Mouse (Mus musculus): ENCODE data around the gene Ier5. TPM values are rescaled to one million over a fixed set of nuclear protein-coding genes. Genes with fewer than 3 reads are reported as not detected.
A peak's percentile ranks its signal among the peaks of the same experiment; 100 is the strongest.

The Ier5 gene
- total and polyA plus RNA-seq, 3 experiments, result 9.8 to 16.8 (median 12.5) TPM

DNA sequence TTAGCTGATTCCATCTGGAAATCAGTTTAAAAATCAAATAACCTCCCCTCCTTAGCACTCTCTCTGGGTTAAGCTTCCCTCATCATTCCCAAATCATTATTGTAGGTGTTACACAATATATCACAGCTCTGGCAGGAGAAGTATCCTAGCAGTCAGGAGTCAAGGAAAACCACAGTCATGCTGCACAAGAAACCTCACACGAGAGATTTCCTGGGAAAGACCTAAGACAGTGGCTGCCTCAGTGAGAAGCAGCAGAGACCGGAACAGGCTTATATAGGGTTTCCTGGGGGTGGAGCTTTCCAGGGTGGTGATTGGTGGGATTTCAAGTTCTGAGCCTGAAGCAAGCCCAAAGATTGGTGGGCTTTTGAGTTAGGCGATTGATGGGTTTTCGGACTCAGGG, 11.4 kb downstream of the Ier5 start:
- no peak overlapping the region for H3K4me3 ChIP-seq
- WGBS, result 89% methylated on average over 4 of the region's 4 CpGs
- no peak overlapping the region for H3K27ac ChIP-seq
- no peaks in the 10 kb centered on the region for H3K27me3 ChIP-seq (ENCODE audit: control insufficient read depth, insufficient read depth, low read length)
- no peak for TF ChIP-seq CTCF (IDR thresholded peaks at IDR 0.05)
- TF ChIP-seq POLR2A (IDR thresholded peaks at IDR 0.05; ENCODE audit: insufficient read depth, low read depth, low read length), result no peak
- TF ChIP-seq EP300 (IDR thresholded peaks at IDR 0.05; ENCODE audit: insufficient read depth, low read depth, low read length), result no peak
- intact Hi-C loops (cut with DNase I), result no loop called here
- peaks cover 27% of the 10 kb centered on the region for H3K4me1 ChIP-seq (ENCODE audit: control insufficient read depth, insufficient read depth, low read length)
- DNase-seq, result no peak
- H3K79me2 ChIP-seq (replicated peaks; ENCODE audit: control insufficient read depth, insufficient read depth, low read length), result no peaks in the 10 kb centered on the region
- H3K9ac ChIP-seq (ENCODE audit: low read depth, low read length), result no peak overlapping the region
- peaks cover 4% of the 10 kb centered on the region; the same call in 1 of the 2 replicates for H3K36me3 ChIP-seq (ENCODE audit: control insufficient read depth, insufficient read depth, low read length)

DNA sequence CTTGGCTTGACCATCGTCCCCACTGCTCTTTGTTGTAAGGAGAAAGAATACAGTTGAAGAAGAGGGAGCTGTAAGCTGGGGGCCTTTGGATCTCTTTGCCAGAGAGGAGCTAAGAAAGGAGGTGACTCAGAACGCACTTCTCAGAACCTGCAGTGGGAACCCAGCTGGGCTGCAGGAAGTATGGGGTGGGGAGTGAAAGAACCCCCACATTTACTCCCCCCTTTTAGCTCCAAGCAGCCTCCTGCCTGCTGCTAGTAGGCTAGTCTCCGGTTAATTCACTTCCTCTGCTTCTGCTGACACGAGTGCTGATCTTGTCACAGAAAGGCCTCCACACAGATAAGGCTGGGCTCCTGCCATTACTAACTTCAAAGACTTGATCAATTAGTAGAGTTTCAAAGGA, 12.5 kb downstream of the Ier5 start:
- Histone ChIP-seq H3K27ac (peak overlapping the region; percentile 61), H3K36me3 (ENCODE audit: control insufficient read depth, insufficient read depth, low read length) (peaks cover 3% of the 10 kb centered on the region; the same call in 1 of the 2 replicates), H3K4me1 (ENCODE audit: control insufficient read depth, insufficient read depth, low read length) (peaks cover 24% of the 10 kb centered on the region), H3K27me3 (ENCODE audit: control insufficient read depth, insufficient read depth, low read length) (no peaks in the 10 kb centered on the region), H3K79me2 (replicated peaks; ENCODE audit: control insufficient read depth, insufficient read depth, low read length) (no peaks in the 10 kb centered on the region), H3K9ac (ENCODE audit: low read depth, low read length) (no peak overlapping the region), H3K4me3 (no peak overlapping the region)
- TF ChIP-seq EP300 (IDR thresholded peaks at IDR 0.05; ENCODE audit: insufficient read depth, low read depth, low read length) (no peak), CTCF (IDR thresholded peaks at IDR 0.05) (no peak), POLR2A (IDR thresholded peaks at IDR 0.05; ENCODE audit: insufficient read depth, low read depth, low read length) (no peak)
- WGBS, result 30% methylated on average over 4 of the region's 4 CpGs
- DNase-seq, result no peak
- intact Hi-C loops (cut with DNase I), result no loop called here

DNA sequence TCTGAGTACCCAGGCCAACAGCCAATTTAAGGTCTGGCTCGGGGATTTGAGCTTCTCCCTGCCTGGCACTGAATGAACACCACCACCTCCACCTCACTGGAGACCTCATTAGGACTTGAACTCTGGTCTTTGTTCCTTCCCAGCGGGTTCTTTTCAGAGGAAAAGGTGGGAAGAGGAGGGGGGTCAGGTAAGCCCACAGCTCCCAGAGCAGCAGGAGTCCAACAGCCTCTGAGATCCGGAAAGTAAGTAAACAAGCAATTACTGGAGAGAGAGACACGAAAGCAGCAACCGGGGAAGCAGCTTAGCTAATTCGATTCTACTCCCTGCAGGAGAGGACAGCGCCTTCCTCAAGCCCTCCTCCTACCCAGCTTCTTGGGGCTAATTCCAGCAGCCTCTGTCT, 13.0 kb downstream of the Ier5 start:
- no peak overlapping the region for H3K4me3 ChIP-seq
- peak overlapping the region; percentile 61 for H3K27ac ChIP-seq
- DNase-seq, result no peak
- no peaks in the 10 kb centered on the region for H3K79me2 ChIP-seq (replicated peaks; ENCODE audit: control insufficient read depth, insufficient read depth, low read length)
- intact Hi-C loops (cut with DNase I), result no loop called here
- peaks cover 24% of the 10 kb centered on the region for H3K4me1 ChIP-seq (ENCODE audit: control insufficient read depth, insufficient read depth, low read length)
- no peak overlapping the region for H3K9ac ChIP-seq (ENCODE audit: low read depth, low read length)
- peaks cover 3% of the 10 kb centered on the region; the same call in 1 of the 2 replicates for H3K36me3 ChIP-seq (ENCODE audit: control insufficient read depth, insufficient read depth, low read length)
- TF ChIP-seq POLR2A (IDR thresholded peaks at IDR 0.05; ENCODE audit: insufficient read depth, low read depth, low read length) (no peak), EP300 (IDR thresholded peaks at IDR 0.05; ENCODE audit: insufficient read depth, low read depth, low read length) (no peak), CTCF (IDR thresholded peaks at IDR 0.05) (no peak)
- WGBS, result 33% methylated on average over 7 of the region's 7 CpGs
- no peaks in the 10 kb centered on the region for H3K27me3 ChIP-seq (ENCODE audit: control insufficient read depth, insufficient read depth, low read length)

DNA sequence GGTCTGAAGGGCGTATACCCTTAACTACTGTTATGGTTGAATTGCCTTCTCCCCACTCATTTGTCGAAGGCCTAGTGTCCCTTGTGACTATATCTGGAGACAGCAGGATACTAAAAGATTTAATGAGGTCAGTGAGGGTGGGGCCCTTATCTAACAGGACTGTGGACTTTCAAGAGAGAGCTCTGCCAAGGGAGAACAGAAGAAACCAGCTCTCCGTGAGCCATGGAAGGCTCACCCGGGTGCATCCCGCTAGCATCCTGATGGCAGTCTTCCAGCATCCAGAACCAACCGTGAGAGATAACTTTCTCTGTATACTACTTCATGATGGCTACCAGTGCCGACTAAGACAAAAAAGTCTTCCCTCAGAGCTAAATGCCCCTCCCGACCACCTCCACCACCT, 14.6 kb downstream of the Ier5 start:
- 44% methylated on average over 8 of the region's 8 CpGs for WGBS
- H3K27me3 ChIP-seq (ENCODE audit: control insufficient read depth, insufficient read depth, low read length), result no peaks in the 10 kb centered on the region
- no peak overlapping the region for H3K4me3 ChIP-seq
- H3K9ac ChIP-seq (ENCODE audit: low read depth, low read length), result no peak overlapping the region
- no peak for TF ChIP-seq EP300 (IDR thresholded peaks at IDR 0.05; ENCODE audit: insufficient read depth, low read depth, low read length)
- TF ChIP-seq POLR2A (IDR thresholded peaks at IDR 0.05; ENCODE audit: insufficient read depth, low read depth, low read length), result no peak
- no peak for TF ChIP-seq CTCF (IDR thresholded peaks at IDR 0.05)
- no peak overlapping the region; the same call in 1 of the 2 replicates for H3K27ac ChIP-seq
- H3K4me1 ChIP-seq (ENCODE audit: control insufficient read depth, insufficient read depth, low read length), result peaks cover 24% of the 10 kb centered on the region
- no peak for DNase-seq
- no peaks in the 10 kb centered on the region for H3K79me2 ChIP-seq (replicated peaks; ENCODE audit: control insufficient read depth, insufficient read depth, low read length)
- intact Hi-C loops (cut with DNase I), result loop anchor here (1.0 kb wide), 1 partner anchor 11 kb away; no protein-coding TSS in a partner anchor
- H3K36me3 ChIP-seq (ENCODE audit: control insufficient read depth, insufficient read depth, low read length), result peaks cover 3% of the 10 kb centered on the region; the same call in 1 of the 2 replicates

DNA sequence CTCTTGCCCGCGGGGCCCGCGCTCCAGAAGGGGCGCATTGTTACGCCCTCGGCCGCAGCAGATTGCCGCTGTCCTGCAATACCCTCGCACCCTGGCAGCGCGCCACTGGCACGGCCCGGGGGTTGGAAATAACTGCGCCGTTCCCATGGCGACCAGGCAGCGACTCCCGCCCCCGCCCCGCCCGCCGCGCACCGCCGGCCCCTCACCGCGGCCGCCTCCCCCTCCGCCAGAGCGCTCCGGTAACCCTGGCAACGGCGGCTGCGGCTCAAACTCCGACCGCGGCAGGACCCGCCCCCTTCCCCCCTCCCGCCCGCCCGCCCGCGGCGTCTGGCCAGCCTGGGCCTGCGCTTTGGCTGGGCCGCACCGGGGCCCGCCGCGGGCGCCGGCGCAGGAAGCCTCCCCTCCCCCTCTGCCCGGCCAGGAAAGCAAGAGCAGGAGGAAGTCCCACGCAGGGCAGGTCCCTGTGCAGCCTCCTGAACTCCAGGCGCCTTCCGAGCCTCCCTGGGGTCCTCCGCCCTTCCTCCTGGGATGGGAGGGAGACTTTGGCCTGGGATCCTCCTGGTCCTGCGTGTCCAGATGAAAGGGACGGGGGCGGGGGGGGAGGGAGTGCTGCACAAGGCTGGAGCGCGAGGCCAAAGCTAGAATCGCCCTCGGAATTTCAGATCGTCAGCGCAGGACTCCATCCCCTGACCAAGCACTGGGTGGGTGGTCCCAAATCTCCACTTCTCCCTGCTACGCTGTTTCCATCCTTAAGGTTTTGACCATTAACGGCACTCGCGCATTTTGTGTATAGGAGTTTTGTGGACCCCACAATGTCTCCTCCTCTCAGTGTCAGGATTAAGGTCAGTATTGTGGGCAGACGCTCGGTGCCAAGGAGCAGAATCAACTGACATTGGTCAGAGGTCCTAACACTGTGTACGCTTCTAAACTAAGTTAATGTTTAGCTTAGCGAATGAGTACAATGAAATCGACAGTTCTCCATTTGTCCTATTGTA, 15.9 kb downstream of the Ier5 start:
- WGBS, result 2% methylated on average over 62 of the region's 77 CpGs
- peak; percentile 91 for TF ChIP-seq EP300 (IDR thresholded peaks at IDR 0.05; ENCODE audit: insufficient read depth, low read depth, low read length)
- TF ChIP-seq POLR2A (IDR thresholded peaks at IDR 0.05; ENCODE audit: insufficient read depth, low read depth, low read length), result peak; percentile 25; the same call in 1 of the 2 replicates
- peak; percentile 33 for TF ChIP-seq CTCF (IDR thresholded peaks at IDR 0.05)
- Histone ChIP-seq H3K79me2 (replicated peaks; ENCODE audit: control insufficient read depth, insufficient read depth, low read length) (no peaks in the 10 kb centered on the region), H3K27me3 (ENCODE audit: control insufficient read depth, insufficient read depth, low read length) (no peaks in the 10 kb centered on the region), H3K4me1 (ENCODE audit: control insufficient read depth, insufficient read depth, low read length) (peaks cover 19% of the 10 kb centered on the region), H3K4me3 (peak overlapping the region; percentile 77), H3K36me3 (ENCODE audit: control insufficient read depth, insufficient read depth, low read length) (peaks cover 3% of the 10 kb centered on the region; the same call in 1 of the 2 replicates), H3K9ac (ENCODE audit: low read depth, low read length) (peak overlapping the region; percentile 75), H3K27ac (peak overlapping the region; percentile 91)
- intact Hi-C loops (cut with DNase I), result no loop called here
- peak; percentile 97 for DNase-seq

DNA sequence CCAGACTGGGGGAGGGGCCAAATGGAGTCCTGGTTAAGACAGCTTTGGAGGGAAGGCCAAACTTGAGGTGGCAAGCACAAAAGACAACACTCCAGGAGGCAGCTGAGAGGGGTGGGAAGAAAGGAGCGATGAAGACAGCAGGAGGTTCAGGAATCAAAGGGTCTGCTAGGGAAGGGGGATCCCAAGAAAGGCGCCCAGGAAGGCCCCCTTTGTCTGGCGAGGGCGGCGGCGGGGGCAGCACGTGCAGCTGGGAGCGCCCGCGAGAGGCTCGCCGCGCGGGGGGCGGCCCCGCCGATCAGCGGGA, 16.5 kb downstream of the Ier5 start:
- WGBS, result under 1% methylated on average over 16 of the region's 18 CpGs
- no peaks in the 10 kb centered on the region for H3K79me2 ChIP-seq (replicated peaks; ENCODE audit: control insufficient read depth, insufficient read depth, low read length)
- H3K27me3 ChIP-seq (ENCODE audit: control insufficient read depth, insufficient read depth, low read length), result no peaks in the 10 kb centered on the region
- no peak for DNase-seq
- intact Hi-C loops (cut with DNase I), result loop anchor here (1.0 kb wide), 1 partner anchor 19 kb away; no protein-coding TSS in a partner anchor
- peak overlapping the region; percentile 91 for H3K27ac ChIP-seq
- H3K4me3 ChIP-seq, result peak overlapping the region; percentile 77
- peaks cover 19% of the 10 kb centered on the region for H3K4me1 ChIP-seq (ENCODE audit: control insufficient read depth, insufficient read depth, low read length)
- TF ChIP-seq EP300 (IDR thresholded peaks at IDR 0.05; ENCODE audit: insufficient read depth, low read depth, low read length), result no peak
- TF ChIP-seq POLR2A (IDR thresholded peaks at IDR 0.05; ENCODE audit: insufficient read depth, low read depth, low read length), result no peak
- no peak for TF ChIP-seq CTCF (IDR thresholded peaks at IDR 0.05)
- H3K9ac ChIP-seq (ENCODE audit: low read depth, low read length), result peak overlapping the region; percentile 75
- H3K36me3 ChIP-seq (ENCODE audit: control insufficient read depth, insufficient read depth, low read length), result peaks cover 3% of the 10 kb centered on the region; the same call in 1 of the 2 replicates
